Mouse (Mus musculus) heart, adult 11 months (tissue): Measurements from ENCODE around the gene Olfr789.

Experiments used
- DNase-seq: peaks from one replicate; pipeline ENCODE4 v3.0.0; 2022

Olfr789 gene

GRCm38 (mm10) chr10:129484452-129484851 lies at the start of gene Olfr789:
Olfr789 (plus strand) TSS chr10:129484752.
- DNase-seq, result no peak

DNA sequence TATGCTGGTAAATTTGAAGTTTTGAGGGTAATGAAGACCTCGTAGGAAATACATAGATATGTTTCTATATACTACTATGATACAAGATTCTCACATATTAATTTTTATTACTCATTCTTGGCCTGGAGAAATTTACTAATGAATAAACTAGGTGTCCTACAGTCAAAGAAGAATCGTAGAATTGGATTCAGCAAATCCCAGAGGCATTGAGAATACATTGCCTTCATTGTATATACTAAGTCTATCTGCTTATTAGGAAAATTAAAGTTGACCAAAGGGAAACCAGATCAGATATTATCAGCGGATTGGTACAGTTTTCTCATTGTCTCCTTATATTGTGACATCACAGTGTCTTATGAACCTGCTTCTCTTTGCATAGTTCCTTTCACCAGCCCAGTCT lies 23.0 kb upstream of the Olfr789 start, which contains the start of gene Olfr787:
Gene Olfr787 (plus strand): TSS at position 301 of the 400 bp plus-strand sequence.
- DNase-seq, result no peak

- no peak for DNase-seq
Observed at GRCm38 (mm10) chr10:129470698-129471097, 13.9 kb upstream of the Olfr789 start, which contains the start of gene Olfr788. Olfr788 (plus strand) TSS chr10:129470998.

GRCm38 (mm10) chr10:129473256-129473655 lies 11.3 kb upstream of the Olfr789 start:
- no peak for DNase-seq

GRCm38 (mm10) chr10:129473723-129474122 lies 10.8 kb upstream of the Olfr789 start:
- no peak for DNase-seq

DNA sequence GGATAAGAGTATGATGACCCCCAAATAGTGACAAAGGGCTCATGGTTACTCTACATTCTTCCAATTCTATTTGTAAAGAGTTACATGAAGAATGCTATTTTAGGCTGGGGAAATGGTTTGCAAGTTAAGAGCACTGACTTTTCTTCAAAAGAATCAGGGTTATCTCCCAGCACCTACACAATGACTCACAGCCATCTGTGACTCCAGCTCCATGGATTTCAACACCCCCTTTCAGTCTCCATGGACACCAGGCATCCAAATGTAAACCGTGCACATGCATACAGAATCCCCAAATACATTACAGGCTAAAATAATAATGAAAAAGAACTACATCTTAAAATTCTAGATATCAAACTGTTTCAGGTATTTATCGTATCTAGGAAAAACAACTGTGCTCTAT lies 5.5 kb downstream of the Olfr789 start:
- DNase-seq, result no peak

- DNase-seq, result no peak
Observed at GRCm38 (mm10) chr10:129498192-129498591, 13.6 kb downstream of the Olfr789 start, which contains the start of gene Olfr790. Olfr790 (plus strand) TSS chr10:129498492.

DNA sequence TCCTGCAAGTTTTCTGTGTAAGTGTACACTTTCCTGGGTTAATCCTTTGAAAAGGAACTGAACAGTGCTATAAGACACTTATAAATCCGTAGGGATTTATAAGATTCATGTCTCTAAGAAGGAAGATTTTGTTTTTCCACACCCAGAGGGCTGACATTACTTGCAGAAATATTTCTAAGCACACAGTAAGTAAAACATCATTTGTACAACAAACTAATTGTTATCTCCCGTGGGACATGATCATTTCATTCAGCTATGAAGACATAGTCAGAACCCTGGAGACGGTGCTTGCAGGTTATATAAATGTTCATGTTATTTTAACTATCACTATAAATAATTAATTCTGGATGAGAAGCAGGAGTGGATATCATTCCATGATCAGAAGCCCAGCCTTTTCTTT lies 36.9 kb downstream of the Olfr789 start, which contains the start of gene Olfr791:
Gene Olfr791 (plus strand): TSS at position 301 of the 400 bp plus-strand sequence.
- DNase-seq, result no peak

DNA sequence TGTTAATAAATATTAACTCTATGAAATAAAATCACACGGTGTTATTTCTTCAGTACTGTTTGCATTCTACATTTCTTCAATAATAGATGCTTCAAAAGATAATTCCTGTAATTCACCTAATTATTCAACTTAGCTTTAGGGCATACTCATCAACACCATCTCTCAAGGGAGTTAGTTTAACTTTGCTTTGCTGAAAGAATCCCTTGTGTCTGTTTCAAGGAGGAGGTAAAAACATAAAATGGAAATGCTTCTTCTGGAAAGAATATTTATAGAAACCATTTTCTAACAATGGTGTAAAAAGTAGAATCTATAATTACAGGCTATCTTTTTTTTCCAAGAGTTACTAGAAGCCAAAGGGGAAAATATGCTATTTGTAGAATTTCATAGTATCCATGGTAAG lies 54.3 kb downstream of the Olfr789 start, which contains the start of gene Olfr792:
Gene Olfr792 (plus strand): TSS at position 301 of the 400 bp plus-strand sequence.
- DNase-seq, result no peak
